7 mouse cellular contexts compared by ENCODE assay signal in genomic region chr5:36747794-36748535, GRCm38 (mm10). TPM values are rescaled to one million over a fixed set of nuclear protein-coding genes. Genes with fewer than 3 reads are reported as not detected.
DNase-seq lines count a peak whose midpoint lies in the region; ATAC-seq and TF ChIP-seq lines count a peak whose summit lies in the region.

No protein-coding gene starts in this region.

- H3K9me3 ChIP-seq in neural tube, embryonic 11.5 days (ENCODE audit: control insufficient read depth, low read length), result no peaks in the 10 kb centered on the region
- H3K9me3 ChIP-seq in embryonic facial prominence, embryonic 10.5 days, result no peaks in the 10 kb centered on the region
- H3K9me3 ChIP-seq in hindbrain, embryonic 10.5 days, result no peaks in the 10 kb centered on the region
- no peaks in the 10 kb centered on the region for H3K9me3 ChIP-seq in liver, postnatal 0 days (ENCODE audit: low read length)

- no peaks in the 10 kb centered on the region for H3K36me3 ChIP-seq in neural tube, embryonic 11.5 days (ENCODE audit: control insufficient read depth, insufficient read depth, low read length)
- H3K36me3 ChIP-seq in embryonic facial prominence, embryonic 10.5 days (replicated peaks), result 0 out of 2 replicates have a peak, but pooled peaks cover 3% of the 10 kb centered on the region
- H3K36me3 ChIP-seq in hindbrain, embryonic 10.5 days, result 0 out of 2 replicates have a peak, but pooled peaks cover 3% of the 10 kb centered on the region
- no peaks in the 10 kb centered on the region for H3K36me3 ChIP-seq in liver, postnatal 0 days (replicated peaks; ENCODE audit: insufficient read depth, low read length)

- peak; percentile 60 for ATAC-seq in neural tube, embryonic 11.5 days (ENCODE audit: insufficient read depth, low FRiP score, low TSS enrichment)
- peak; percentile 80 for ATAC-seq in liver, postnatal 0 days

- H3K27me3 ChIP-seq in neural tube, embryonic 11.5 days (ENCODE audit: control insufficient read depth, insufficient read depth, low read length), result no peaks in the 10 kb centered on the region
- H3K27me3 ChIP-seq in embryonic facial prominence, embryonic 10.5 days (replicated peaks; ENCODE audit: low read depth, poor library complexity, severe bottlenecking), result 0 out of 2 replicates have a peak, but pooled peaks cover 5% of the 10 kb centered on the region
- H3K27me3 ChIP-seq in hindbrain, embryonic 10.5 days (ENCODE audit: insufficient read depth, poor library complexity, severe bottlenecking), result no peaks in the 10 kb centered on the region
- no peaks in the 10 kb centered on the region for H3K27me3 ChIP-seq in liver, postnatal 0 days (ENCODE audit: insufficient read depth, low read length)

- H3K27ac ChIP-seq in neural tube, embryonic 11.5 days (ENCODE audit: low read depth, low read length), result peak overlapping the region; percentile 34; the same call in 1 of the 2 replicates
- peak overlapping the region; percentile 89 for H3K27ac ChIP-seq in embryonic facial prominence, embryonic 10.5 days (replicated peaks)
- H3K27ac ChIP-seq in hindbrain, embryonic 10.5 days, result peak overlapping the region; percentile 88
- peak overlapping the region; percentile 55 for H3K27ac ChIP-seq in liver, postnatal 0 days (ENCODE audit: low read depth)

- WGBS in neural tube, embryonic 11.5 days, result 3% methylated on average over 74 of the region's 76 CpGs
- WGBS in embryonic facial prominence, embryonic 10.5 days, result 3% methylated on average over 76 of the region's 76 CpGs
- WGBS in hindbrain, embryonic 10.5 days, result 3% methylated on average over 76 of the region's 76 CpGs
- under 1% methylated on average over 75 of the region's 76 CpGs for WGBS in liver, postnatal 0 days (ENCODE audit: insufficient replicate concordance)

- peak overlapping the region; percentile 86 for H3K9ac ChIP-seq in neural tube, embryonic 11.5 days (ENCODE audit: low read length)
- peak overlapping the region; percentile 92 for H3K9ac ChIP-seq in liver, postnatal 0 days (replicated peaks)

- H3K4me3 ChIP-seq in neural tube, embryonic 11.5 days (ENCODE audit: low read depth, low read length), result peak overlapping the region; percentile 99
- peak overlapping the region; percentile 100 for H3K4me3 ChIP-seq in embryonic facial prominence, embryonic 10.5 days
- H3K4me3 ChIP-seq in hindbrain, embryonic 10.5 days, result peak overlapping the region; percentile 100
- H3K4me3 ChIP-seq in liver, postnatal 0 days (ENCODE audit: low read depth, low read length), result peak overlapping the region; percentile 98

- TF ChIP-seq CTCF in liver, postnatal 0 days (IDR thresholded peaks at IDR 0.05; ENCODE audit: low read depth), result no peak

- no peak for DNase-seq in neural tube, embryonic 11.5 days (ENCODE audit: low spot score)
- no peak for DNase-seq in neural tube, embryonic 10.5 days (ENCODE audit: extremely low spot score, low spot score)
- DNase-seq in embryonic facial prominence, embryonic 10.5 days (ENCODE audit: low spot score), result no peak
- peak; percentile 32 for DNase-seq in hindbrain, embryonic 10.5 days (ENCODE audit: low spot score)
- no peak for DNase-seq in liver, postnatal 0 days
- DNase-seq in thymus, postnatal 25 days, result peak; percentile 12
- no peak for DNase-seq in cerebellum, adult 9-10 months

- TF ChIP-seq EP300 in liver, postnatal 0 days (IDR thresholded peaks at IDR 0.05; ENCODE audit: low read depth), result no peak

- peak overlapping the region; percentile 97 for H3K4me2 ChIP-seq in neural tube, embryonic 11.5 days (ENCODE audit: low read depth)
- peak overlapping the region; percentile 95 for H3K4me2 ChIP-seq in liver, postnatal 0 days (ENCODE audit: low read depth, low read length)

- H3K4me1 ChIP-seq in neural tube, embryonic 11.5 days (ENCODE audit: control insufficient read depth, insufficient read depth, low read length), result peaks cover 6% of the 10 kb centered on the region; the same call in 1 of the 2 replicates
- H3K4me1 ChIP-seq in embryonic facial prominence, embryonic 10.5 days, result peaks cover 21% of the 10 kb centered on the region
- peaks cover 22% of the 10 kb centered on the region for H3K4me1 ChIP-seq in hindbrain, embryonic 10.5 days (replicated peaks)
- peaks cover 12% of the 10 kb centered on the region for H3K4me1 ChIP-seq in liver, postnatal 0 days (ENCODE audit: insufficient read depth)

RNA-seq across cellular contexts. Expression of gene Bloc1s4, which starts 0.5 kb away (rescaled TPM):
- 25.9 and 27.0 TPM in 2 replicates for polyA plus RNA-seq in neural tube, embryonic 11.5 days (2014; fragmentation: Nextera tagmentation; extraction: Ambion mirVana)
- 20.5 and 24.2 TPM in 2 replicates for polyA plus RNA-seq in embryonic facial prominence, embryonic 10.5 days (2016; fragmentation: Nextera tagmentation; extraction: Ambion mirVana)
- 23.1 and 23.5 TPM in 2 replicates for polyA plus RNA-seq in hindbrain, embryonic 10.5 days (2016; fragmentation: Nextera tagmentation; extraction: Ambion mirVana)
- polyA plus RNA-seq in liver, postnatal 0 days (2015; fragmentation: Nextera tagmentation; extraction: Ambion mirVana), result 14.6 and 17.9 TPM in 2 replicates

RNA-seq across cellular contexts. Expression of gene Mrfap1, which starts 48.6 kb away (rescaled TPM):
- 570 and 602 TPM in 2 replicates for polyA plus RNA-seq in neural tube, embryonic 11.5 days (2014; fragmentation: Nextera tagmentation; extraction: Ambion mirVana)
- polyA plus RNA-seq in embryonic facial prominence, embryonic 10.5 days (2016; fragmentation: Nextera tagmentation; extraction: Ambion mirVana), result 494 and 508 TPM in 2 replicates
- 423 and 451 TPM in 2 replicates for polyA plus RNA-seq in hindbrain, embryonic 10.5 days (2016; fragmentation: Nextera tagmentation; extraction: Ambion mirVana)
- polyA plus RNA-seq in liver, postnatal 0 days (2015; fragmentation: Nextera tagmentation; extraction: Ambion mirVana), result 153 and 164 TPM in 2 replicates

RNA-seq across cellular contexts. Expression of gene D5Ertd579e, which starts 52.1 kb away (rescaled TPM):
- polyA plus RNA-seq in neural tube, embryonic 11.5 days (2014; fragmentation: Nextera tagmentation; extraction: Ambion mirVana), result 28.7 and 36.4 TPM in 2 replicates
- polyA plus RNA-seq in embryonic facial prominence, embryonic 10.5 days (2016; fragmentation: Nextera tagmentation; extraction: Ambion mirVana), result 25.7 and 28.5 TPM in 2 replicates
- polyA plus RNA-seq in hindbrain, embryonic 10.5 days (2016; fragmentation: Nextera tagmentation; extraction: Ambion mirVana), result 25.9 and 28.2 TPM in 2 replicates
- 15.9 and 18.5 TPM in 2 replicates for polyA plus RNA-seq in liver, postnatal 0 days (2015; fragmentation: Nextera tagmentation; extraction: Ambion mirVana)

Comparison
In these comparisons a context has a peak if more than half of its experiments do, and no peak if none do; other contexts are left out.
1. DNase-seq: peak in hindbrain, embryonic 10.5 days (single experiment) and thymus, postnatal 25 days (single experiment); none in neural tube, embryonic 11.5 days (single experiment), neural tube, embryonic 10.5 days (single experiment), embryonic facial prominence, embryonic 10.5 days (single experiment), liver, postnatal 0 days (single experiment) and cerebellum, adult 9-10 months (single experiment).
2. H3K27ac ChIP-seq: peak in every context shown above with its lines; median percentile 89 in embryonic facial prominence, embryonic 10.5 days; 88 in hindbrain, embryonic 10.5 days; 55 in liver, postnatal 0 days; 34 in neural tube, embryonic 11.5 days.
3. Peak in every context shown above with its lines, with median percentiles within 50 percentile points of each other: H3K4me3 ChIP-seq.